Mouse (Mus musculus) stomach, embryonic 15.5 days (tissue): ENCODE results near the gene Pdgfc. TPM values are rescaled to one million over a fixed set of nuclear protein-coding genes. Genes with fewer than 3 reads are reported as not detected.
"Not testable (repeated sequence)": the region's sequence is repeated elsewhere in the genome, so short reads cannot be mapped to it uniquely, and the experiment has no call there.

Experiments
- ATAC-seq: fragments of 200-750 bp; cut with Nextera tagmentation; 2 replicates; pipeline ENCODE4 v1.8.0; 2017; ENCODE audit warnings: low read depth, moderate number of reproducible peaks, moderate TSS enrichment; ENCODE audit not compliant: insufficient read depth, low FRiP score
- H3K27ac ChIP-seq: fragments of 300-500 bp; sonication (generic); 2 replicates; pipeline ENCODE4 v1.5.1; 2015; ENCODE audit warnings: mild to moderate bottlenecking, inconsistent platforms
- H3K27me3 ChIP-seq: fragments of 300-500 bp; sonication (generic); replicated peaks from 2 replicates; pipeline ENCODE4 v1.6.1; 2015; ENCODE audit warnings: inconsistent platforms
- H3K36me3 ChIP-seq: fragments of 300-500 bp; sonication (generic); 2 replicates; pipeline ENCODE4 v1.6.1; 2015; ENCODE audit warnings: inconsistent platforms
- H3K4me1 ChIP-seq: fragments of 300-500 bp; sonication (generic); 2 replicates; pipeline ENCODE4 v1.6.1; 2015; ENCODE audit warnings: inconsistent platforms
- H3K4me2 ChIP-seq: fragments of 300-500 bp; sonication (generic); 2 replicates; pipeline ENCODE4 v1.6.1; 2015; ENCODE audit warnings: mild to moderate bottlenecking, inconsistent platforms
- H3K4me3 ChIP-seq: fragments of 300-500 bp; sonication (generic); replicated peaks from 2 replicates; pipeline ENCODE4 v1.5.1; 2015; ENCODE audit warnings: inconsistent platforms
- H3K9ac ChIP-seq: fragments of 300-500 bp; sonication (generic); 2 replicates; pipeline ENCODE4 v1.6.1; 2015; ENCODE audit warnings: inconsistent platforms
- H3K9me3 ChIP-seq: fragments of 300-500 bp; sonication (generic); 2 replicates; pipeline ENCODE4 v1.6.1; 2016; ENCODE audit warnings: inconsistent platforms
- WGBS: fragments of 180-500 bp; shearing (Covaris S2); methylation state at CpG from one replicate; pipeline ENCODE4 v1.1.7; 2015; 5-methylcytosine and 5-hydroxymethylcytosine counted together
- polyA plus RNA-seq: library from polyadenylated mRNA; unstranded; fragments of >200 nt; fragmentation: Nextera tagmentation; extraction: Ambion mirVana; gene quantifications from 2 replicates; pipeline ENCODE4 v1.2.1, GENCODE M21; 2015

The Pdgfc gene
- polyA plus RNA-seq, 1 experiment from 2014 or later, result 16.3 TPM

DNA sequence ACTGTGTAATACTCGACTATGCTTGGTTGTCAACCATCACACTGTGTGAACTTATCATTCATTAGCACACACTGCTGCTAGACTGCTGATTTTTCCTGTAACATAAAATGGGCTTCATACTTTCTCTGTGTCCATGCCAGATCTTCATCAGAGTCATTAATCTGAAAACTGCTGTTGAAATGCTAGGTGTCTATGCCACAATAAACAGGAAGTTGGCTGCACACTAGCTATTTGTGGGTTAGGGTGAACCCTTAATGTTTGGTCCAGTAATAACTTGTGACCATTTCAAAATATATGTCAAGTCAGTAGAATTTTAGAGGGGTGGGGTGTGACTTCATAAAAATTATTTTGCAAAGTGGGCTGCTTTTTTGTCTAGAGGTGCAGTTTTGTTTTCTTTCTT, 84.4 kb downstream of the Pdgfc start:
- H3K9me3 ChIP-seq, result no peaks in the 10 kb centered on the region
- H3K4me3 ChIP-seq, result no peak overlapping the region
- ATAC-seq, result no peak
- WGBS, result 74% methylated on average over 1 of the region's 1 CpGs
- no peaks in the 10 kb centered on the region for H3K4me1 ChIP-seq
- H3K36me3 ChIP-seq, result no peaks in the 10 kb centered on the region
- H3K4me2 ChIP-seq, result no peak overlapping the region
- H3K27ac ChIP-seq, result no peak overlapping the region
- no peaks in the 10 kb centered on the region for H3K27me3 ChIP-seq
- no peak overlapping the region for H3K9ac ChIP-seq

DNA sequence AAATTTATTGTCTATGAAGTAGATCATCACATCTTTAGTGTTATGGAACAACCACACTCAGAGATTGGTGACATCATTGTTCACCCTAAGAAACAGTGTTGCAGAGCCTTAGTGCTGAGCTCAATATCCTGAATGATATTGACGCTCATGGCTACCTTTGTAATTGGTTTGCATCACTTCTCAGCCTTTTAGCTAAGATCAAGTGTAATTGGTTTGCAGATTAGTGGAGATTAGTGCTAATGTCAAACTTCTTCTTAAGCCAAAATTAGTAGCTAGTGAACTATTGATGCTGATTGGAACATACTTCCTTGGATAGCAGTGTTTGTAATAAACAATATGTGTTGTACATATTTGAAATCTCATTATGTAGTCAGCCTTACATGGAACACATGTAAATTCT, 85.5 kb downstream of the Pdgfc start:
- no peaks in the 10 kb centered on the region for H3K27me3 ChIP-seq
- no peak overlapping the region for H3K4me2 ChIP-seq
- 89% methylated on average over 1 of the region's 1 CpGs for WGBS
- H3K4me1 ChIP-seq, result no peaks in the 10 kb centered on the region
- no peaks in the 10 kb centered on the region for H3K9me3 ChIP-seq
- H3K36me3 ChIP-seq, result no peaks in the 10 kb centered on the region
- no peak overlapping the region for H3K4me3 ChIP-seq
- H3K9ac ChIP-seq, result no peak overlapping the region
- H3K27ac ChIP-seq, result no peak overlapping the region
- ATAC-seq, result no peak

DNA sequence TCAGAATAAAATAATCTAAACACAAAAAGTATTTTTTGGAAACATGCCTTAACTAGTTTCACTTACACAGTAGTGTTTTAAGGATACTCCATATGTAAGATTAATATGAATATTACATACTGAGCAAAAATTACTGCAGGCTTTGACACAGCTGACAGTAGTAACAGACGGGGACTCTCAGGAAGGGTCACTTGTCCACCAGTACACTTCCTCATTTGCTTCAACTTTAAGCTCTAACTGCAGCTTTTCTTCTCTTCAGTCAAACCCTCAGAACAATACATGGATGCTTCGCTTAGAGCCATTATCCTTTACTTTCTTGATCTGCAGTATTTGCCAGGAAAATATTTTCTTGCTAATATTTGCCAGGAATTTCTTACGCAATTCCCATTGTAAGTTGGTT, 87.2 kb downstream of the Pdgfc start:
- 80% methylated on average over 3 of the region's 3 CpGs for WGBS
- no peak overlapping the region for H3K9ac ChIP-seq
- no peak overlapping the region for H3K4me3 ChIP-seq
- no peaks in the 10 kb centered on the region for H3K4me1 ChIP-seq
- no peaks in the 10 kb centered on the region for H3K27me3 ChIP-seq
- ATAC-seq, result no peak
- H3K27ac ChIP-seq, result no peak overlapping the region
- H3K4me2 ChIP-seq, result no peak overlapping the region
- no peaks in the 10 kb centered on the region for H3K36me3 ChIP-seq
- H3K9me3 ChIP-seq, result no peaks in the 10 kb centered on the region

DNA sequence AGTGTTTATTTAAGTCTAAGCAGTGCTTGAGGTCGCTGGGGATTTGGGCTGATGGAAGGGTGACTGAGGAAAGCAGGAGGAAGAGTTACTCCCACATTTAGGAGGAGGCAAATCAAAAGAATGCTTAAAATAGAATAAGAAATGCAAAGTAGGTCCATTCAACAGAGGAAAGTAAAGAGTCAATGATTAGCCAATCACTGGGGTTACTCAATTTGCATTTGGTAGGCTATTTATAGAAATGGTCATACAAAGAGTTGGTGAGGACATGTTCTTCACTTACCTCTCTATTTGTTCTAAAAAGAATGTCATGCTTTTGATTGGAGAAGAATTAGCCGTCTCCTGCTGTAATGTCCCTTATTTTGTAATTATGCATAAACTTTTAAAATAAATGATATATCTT, 90.8 kb downstream of the Pdgfc start:
- WGBS, result 44% methylated on average over 2 of the region's 2 CpGs
- no peak overlapping the region for H3K4me2 ChIP-seq
- no peaks in the 10 kb centered on the region for H3K36me3 ChIP-seq
- no peak overlapping the region for H3K4me3 ChIP-seq
- no peaks in the 10 kb centered on the region for H3K4me1 ChIP-seq
- no peaks in the 10 kb centered on the region for H3K27me3 ChIP-seq
- H3K9me3 ChIP-seq, result no peaks in the 10 kb centered on the region
- H3K9ac ChIP-seq, result no peak overlapping the region
- no peak overlapping the region for H3K27ac ChIP-seq
- no peak for ATAC-seq

DNA sequence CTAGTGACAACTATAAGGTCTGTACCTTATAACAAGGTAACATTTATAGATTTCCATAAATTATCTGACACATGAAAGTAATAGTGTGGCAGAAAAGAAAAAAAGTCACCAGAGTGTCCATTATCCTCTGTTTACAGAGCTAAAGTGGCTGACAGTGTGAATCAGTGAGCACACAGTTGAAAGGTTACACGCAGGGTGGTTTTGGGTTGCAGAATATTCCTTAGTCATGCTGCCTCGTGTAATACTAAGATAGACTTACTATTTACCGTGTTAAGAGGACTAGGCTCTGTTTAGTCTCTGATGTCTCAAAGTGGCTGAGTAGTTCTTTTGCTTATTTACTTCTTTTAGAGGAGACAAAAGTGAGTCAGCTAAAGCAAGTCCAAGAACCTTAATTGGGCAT, 100.8 kb downstream of the Pdgfc start:
- Histone ChIP-seq H3K4me1 (no peaks in the 10 kb centered on the region), H3K36me3 (no peaks in the 10 kb centered on the region), H3K4me3 (no peak overlapping the region), H3K9me3 (no peaks in the 10 kb centered on the region), H3K27ac (no peak overlapping the region), H3K4me2 (no peak overlapping the region), H3K9ac (no peak overlapping the region), H3K27me3 (no peaks in the 10 kb centered on the region)
- 41% methylated on average over 3 of the region's 3 CpGs for WGBS
- ATAC-seq, result no peak

DNA sequence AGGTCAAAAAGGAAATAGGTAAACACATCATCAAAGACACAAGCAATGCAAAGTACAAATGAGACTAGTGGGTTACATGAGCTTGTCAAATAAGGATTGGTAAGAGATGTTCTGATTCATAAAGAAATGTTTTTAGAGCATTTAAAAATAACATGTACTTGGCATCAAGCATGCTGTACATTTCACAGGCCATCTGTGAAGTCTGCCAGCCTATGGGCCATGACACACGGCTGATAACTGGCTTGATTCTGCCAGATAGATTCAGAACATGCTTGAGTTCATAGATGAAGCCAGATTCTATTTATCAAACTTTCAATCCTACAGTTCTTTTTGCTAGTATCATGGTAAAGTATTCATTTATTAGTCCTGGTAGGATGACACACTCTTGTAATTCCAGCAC, 101.8 kb downstream of the Pdgfc start:
- H3K4me2 ChIP-seq, H3K9me3 ChIP-seq, ATAC-seq, H3K27ac ChIP-seq, H3K9ac ChIP-seq, H3K4me3 ChIP-seq, H3K36me3 ChIP-seq, H3K27me3 ChIP-seq, H3K4me1 ChIP-seq: not testable (repeated sequence)
- 85% methylated on average over 1 of the region's 1 CpGs for WGBS

DNA sequence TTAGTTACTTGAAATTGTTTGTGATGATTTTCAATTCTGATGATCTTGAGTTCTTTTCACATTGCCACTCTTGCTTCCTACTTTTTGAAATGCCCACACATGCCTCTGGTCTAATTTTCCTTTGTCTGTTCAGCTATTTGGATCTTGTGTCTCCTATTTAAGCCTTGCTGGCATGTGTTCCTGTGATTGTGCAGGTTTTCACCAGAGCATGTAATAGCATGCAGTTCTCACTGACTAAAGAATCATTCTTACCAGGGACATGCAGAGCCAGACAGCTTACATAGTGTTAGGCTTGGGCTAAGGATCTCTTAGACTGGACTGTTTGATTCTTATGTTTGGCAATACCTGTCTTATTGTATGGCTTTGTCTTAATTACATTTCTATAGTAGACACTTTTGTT, 107.5 kb downstream of the Pdgfc start:
- Histone ChIP-seq H3K27ac (no peak overlapping the region), H3K36me3 (no peaks in the 10 kb centered on the region), H3K9me3 (no peaks in the 10 kb centered on the region), H3K4me1 (no peaks in the 10 kb centered on the region), H3K27me3 (no peaks in the 10 kb centered on the region), H3K4me3 (no peak overlapping the region), H3K9ac (no peak overlapping the region), H3K4me2 (no peak overlapping the region)
- no peak for ATAC-seq

DNA sequence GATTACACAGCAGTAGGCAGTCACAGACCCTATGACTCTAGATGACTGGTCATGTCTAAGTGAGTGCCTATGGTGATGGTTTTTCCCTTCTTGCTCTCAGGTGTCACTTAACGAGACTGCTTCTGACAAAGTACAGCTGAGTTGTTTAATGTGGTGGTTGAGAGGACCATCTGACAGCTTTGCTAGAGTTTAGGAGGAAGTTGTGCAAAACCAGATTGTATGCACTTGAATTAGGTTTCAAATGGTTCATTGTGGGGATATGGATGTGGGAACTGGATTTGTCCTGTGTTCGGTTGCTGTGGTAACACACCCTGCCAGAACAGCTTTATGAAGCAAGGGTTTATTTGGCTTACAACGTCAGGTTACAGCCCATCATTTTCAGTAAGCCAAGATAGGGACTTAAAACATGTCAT, 112.9 kb downstream of the Pdgfc start:
- 35% methylated on average over 3 of the region's 3 CpGs for WGBS
- H3K36me3 ChIP-seq, result no peaks in the 10 kb centered on the region
- no peak overlapping the region for H3K4me2 ChIP-seq
- no peaks in the 10 kb centered on the region for H3K27me3 ChIP-seq
- H3K27ac ChIP-seq, result no peak overlapping the region
- H3K9ac ChIP-seq, result no peak overlapping the region
- H3K4me1 ChIP-seq, result no peaks in the 10 kb centered on the region
- H3K9me3 ChIP-seq, result no peaks in the 10 kb centered on the region
- no peak overlapping the region for H3K4me3 ChIP-seq
- no peak for ATAC-seq

DNA sequence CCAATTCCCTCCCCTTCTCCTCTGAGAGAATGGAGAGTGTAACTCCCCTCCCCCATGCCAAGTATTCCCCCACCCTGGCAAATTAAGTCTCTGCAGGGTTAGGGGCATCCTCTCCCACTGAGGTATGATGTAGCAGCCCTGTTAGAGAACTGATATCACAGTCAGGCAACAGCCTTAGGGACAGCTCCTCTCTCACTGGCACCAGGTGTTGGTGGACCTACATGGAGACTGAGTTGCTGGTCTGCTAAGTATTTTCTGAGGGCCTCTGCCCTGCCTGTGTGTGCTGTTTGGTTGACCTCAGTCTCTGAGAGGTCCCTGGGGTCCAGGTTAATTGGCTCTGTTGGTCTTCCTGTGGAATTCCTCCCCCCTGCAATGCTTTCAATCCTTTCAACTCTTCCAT, 114.0 kb downstream of the Pdgfc start:
- Histone ChIP-seq H3K4me2 (no peak overlapping the region), H3K27me3 (no peaks in the 10 kb centered on the region), H3K27ac (no peak overlapping the region), H3K36me3 (no peaks in the 10 kb centered on the region), H3K9ac (no peak overlapping the region), H3K4me3 (no peak overlapping the region), H3K9me3 (no peaks in the 10 kb centered on the region), H3K4me1 (no peaks in the 10 kb centered on the region)
- no peak for ATAC-seq

DNA sequence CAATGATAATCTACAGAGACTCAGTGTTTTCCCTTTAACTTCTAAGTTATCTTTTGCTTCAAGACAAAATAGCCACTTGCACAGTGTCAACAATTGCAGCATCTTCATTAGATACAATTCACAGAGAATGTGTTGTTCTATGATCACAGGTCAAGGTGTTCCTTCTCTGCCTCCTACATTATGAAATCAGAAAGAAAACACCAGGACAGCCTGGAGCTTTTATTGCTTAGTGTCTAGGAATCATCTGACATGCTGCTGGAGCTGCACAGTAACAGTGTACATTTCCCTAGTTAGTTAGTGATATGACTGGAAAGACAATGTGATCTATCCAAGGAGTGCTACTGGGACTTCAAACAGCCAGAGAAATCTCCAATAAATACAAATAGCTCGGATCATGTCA, 118.2 kb downstream of the Pdgfc start:
- H3K4me2 ChIP-seq, result no peak overlapping the region
- H3K9ac ChIP-seq, result no peak overlapping the region
- H3K4me3 ChIP-seq, result no peak overlapping the region
- no peak overlapping the region for H3K27ac ChIP-seq
- H3K27me3 ChIP-seq, result no peaks in the 10 kb centered on the region
- H3K4me1 ChIP-seq, result no peaks in the 10 kb centered on the region
- H3K9me3 ChIP-seq, result no peaks in the 10 kb centered on the region
- no peaks in the 10 kb centered on the region for H3K36me3 ChIP-seq
- ATAC-seq, result no peak
- 59% methylated on average over 1 of the region's 1 CpGs for WGBS

DNA sequence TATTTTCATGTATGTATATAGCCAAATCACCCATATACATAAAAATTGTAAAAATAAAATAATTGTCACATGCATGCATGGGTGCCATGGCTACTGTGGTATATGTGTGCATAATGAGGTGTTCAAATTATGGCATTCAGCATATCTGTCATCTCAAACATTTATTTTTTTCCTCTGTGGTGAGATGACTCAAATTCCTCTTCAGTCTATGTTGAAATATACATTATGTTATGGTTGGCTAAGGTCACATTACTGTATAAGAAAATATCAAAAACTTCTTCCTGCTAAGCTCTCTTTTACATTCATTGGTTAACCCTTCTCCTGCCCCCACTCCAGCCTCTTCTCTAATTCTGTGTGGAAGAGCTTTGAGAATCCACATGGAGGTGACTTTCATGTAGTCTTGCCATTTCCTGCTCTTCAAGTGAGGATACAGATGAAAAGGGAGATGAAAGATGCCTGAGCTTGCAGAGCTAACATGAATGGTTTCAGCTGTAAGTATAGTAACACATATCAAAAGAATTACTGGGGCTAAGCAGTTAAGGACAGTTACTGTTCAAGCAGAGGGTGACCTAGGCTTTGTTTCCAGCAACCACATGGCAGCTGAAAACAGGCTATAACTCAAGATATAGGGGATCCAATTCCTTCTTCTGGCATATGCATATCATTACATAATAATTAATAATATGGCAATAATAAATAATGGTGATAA, 124.4 kb downstream of the Pdgfc start:
- no peaks in the 10 kb centered on the region for H3K27me3 ChIP-seq

DNA sequence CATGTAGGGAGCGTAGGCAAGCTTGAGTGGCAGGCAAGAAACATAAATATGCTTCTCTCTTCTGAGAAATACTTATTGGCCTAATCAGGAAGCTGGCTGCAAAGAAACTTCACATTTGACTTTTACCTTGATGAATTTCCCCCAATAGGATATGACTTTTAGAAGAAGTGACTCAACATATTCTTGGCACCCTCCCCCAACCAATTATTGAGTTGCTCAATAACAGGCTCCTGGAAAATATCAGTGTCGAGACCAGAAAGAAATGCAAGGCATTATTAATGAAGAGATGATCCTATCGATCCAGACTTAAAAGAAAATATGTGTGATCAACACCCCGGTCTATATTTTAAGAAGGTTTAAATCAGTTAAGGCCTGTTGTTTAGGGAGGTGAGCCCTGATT, 125.9 kb downstream of the Pdgfc start:
- no peak overlapping the region for H3K9ac ChIP-seq
- no peak for ATAC-seq
- no peak overlapping the region for H3K27ac ChIP-seq
- H3K27me3 ChIP-seq, result no peaks in the 10 kb centered on the region
- 82% methylated on average over 4 of the region's 4 CpGs for WGBS
- no peaks in the 10 kb centered on the region for H3K4me1 ChIP-seq
- no peaks in the 10 kb centered on the region for H3K36me3 ChIP-seq
- no peak overlapping the region for H3K4me3 ChIP-seq
- no peak overlapping the region for H3K4me2 ChIP-seq
- H3K9me3 ChIP-seq, result no peaks in the 10 kb centered on the region

More for the DNA sequence above, 124.4 kb downstream of the Pdgfc start:
- H3K36me3 ChIP-seq, result no peaks in the 10 kb centered on the region
- H3K9me3 ChIP-seq, result no peaks in the 10 kb centered on the region
- H3K9ac ChIP-seq, result no peak overlapping the region
- H3K4me3 ChIP-seq, result no peak overlapping the region
- H3K4me1 ChIP-seq, result no peaks in the 10 kb centered on the region
- H3K4me2 ChIP-seq, result no peak overlapping the region
- no peak overlapping the region for H3K27ac ChIP-seq
- ATAC-seq, result no peak

DNA sequence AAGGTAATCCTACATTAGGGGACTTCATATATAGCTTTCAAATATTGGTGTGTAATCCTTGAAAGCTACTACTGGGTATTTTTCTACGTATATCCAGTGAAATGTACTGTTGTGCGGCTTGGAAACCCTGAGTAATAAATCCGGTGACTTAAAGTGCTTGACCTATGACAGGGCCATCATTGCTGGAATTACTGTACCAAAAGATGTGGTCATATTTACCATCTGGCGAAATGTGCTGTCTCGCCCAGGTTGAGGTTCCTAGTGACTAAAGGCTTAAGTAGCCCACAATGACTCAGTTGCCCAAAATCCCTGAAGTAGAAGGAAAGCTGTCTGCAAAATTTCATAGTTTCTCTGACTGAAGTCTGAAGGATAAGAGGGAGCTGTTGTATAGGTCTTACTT, 127.9 kb downstream of the Pdgfc start:
- 92% methylated on average over 5 of the region's 5 CpGs for WGBS
- H3K4me2 ChIP-seq, result no peak overlapping the region
- no peak overlapping the region for H3K9ac ChIP-seq
- H3K36me3 ChIP-seq, result no peaks in the 10 kb centered on the region
- H3K4me3 ChIP-seq, result no peak overlapping the region
- no peaks in the 10 kb centered on the region for H3K27me3 ChIP-seq
- no peaks in the 10 kb centered on the region for H3K9me3 ChIP-seq
- H3K27ac ChIP-seq, result no peak overlapping the region
- H3K4me1 ChIP-seq, result no peaks in the 10 kb centered on the region
- ATAC-seq, result no peak
